Mouse (Mus musculus) brain, embryonic 14.5 days (tissue): ENCODE data around the gene Gemin6.
A peak's percentile ranks its signal among the peaks of the same experiment; 100 is the strongest.

ENCODE experiments used
- CTCF ChIP-seq: fragments of 200-500 bp; IDR thresholded peaks from 2 replicates; pipeline ENCODE4 v1.5.1; 2012; ENCODE audit warnings: inconsistent platforms, mild to moderate bottlenecking, moderate library complexity, borderline replicate concordance; ENCODE audit not compliant: insufficient read depth, insufficient read length; ENCODE audit errors: extremely low read depth
- POLR2A ChIP-seq: fragments of 200-500 bp; IDR thresholded peaks from 2 replicates; pipeline ENCODE4 v1.6.1; 2012; ENCODE audit warnings: mild to moderate bottlenecking, inconsistent platforms, borderline replicate concordance; ENCODE audit not compliant: poor library complexity, insufficient read depth, insufficient read length, severe bottlenecking; ENCODE audit errors: extremely low read depth

DNA sequence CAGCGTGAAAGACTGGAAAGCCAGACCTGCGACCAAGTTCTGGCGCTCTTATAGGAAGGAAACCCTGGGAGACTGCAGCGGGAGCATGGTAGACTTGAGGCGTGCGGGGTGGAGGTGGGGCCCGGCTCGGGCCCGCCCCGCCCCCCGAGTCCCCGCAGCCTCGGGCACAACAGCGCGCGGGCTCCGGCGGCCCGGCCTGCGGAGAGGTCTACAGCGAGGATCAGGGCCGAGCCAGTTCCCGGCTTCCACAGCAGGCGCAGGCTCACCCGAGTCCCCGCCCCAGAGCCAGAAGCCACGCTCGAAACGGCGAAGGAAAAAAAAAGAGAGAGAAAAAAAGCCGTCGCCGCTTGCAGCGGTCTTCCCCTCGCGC is 18.0 kb upstream of the Gemin6 start:
- TF ChIP-seq CTCF (no peak), POLR2A (peak; percentile 38; the same call in 1 of the 2 replicates)
